Mouse (Mus musculus) limb, embryonic 12.5 days (tissue): ENCODE results near the gene Meiob. TPM values are rescaled to one million over a fixed set of nuclear protein-coding genes. Genes with fewer than 3 reads are reported as not detected.

ENCODE experiments used
- ATAC-seq: fragments of 200-750 bp; cut with Nextera tagmentation; 2 replicates; pipeline ENCODE4 v1.8.0; 2017; ENCODE audit warnings: low read depth, moderate TSS enrichment; ENCODE audit not compliant: insufficient number of reproducible peaks, insufficient read depth, low FRiP score, low TSS enrichment
- H3K27ac ChIP-seq: fragments of 300-500 bp; sonication (generic); 2 replicates; pipeline ENCODE4 v1.5.1; 2016; ENCODE audit warnings: mild to moderate bottlenecking, moderate library complexity
- H3K27me3 ChIP-seq: fragments of 300-500 bp; sonication (generic); 2 replicates; pipeline ENCODE4 v1.6.1; 2016; ENCODE audit warnings: mild to moderate bottlenecking, moderate library complexity
- H3K36me3 ChIP-seq: fragments of 300-500 bp; sonication (generic); 2 replicates; pipeline ENCODE4 v1.6.1; 2016; ENCODE audit warnings: mild to moderate bottlenecking, moderate library complexity
- H3K4me1 ChIP-seq: fragments of 300-500 bp; sonication (generic); replicated peaks from 2 replicates; pipeline ENCODE4 v1.6.1; 2016
- H3K4me2 ChIP-seq: fragments of 300-500 bp; sonication (generic); 2 replicates; pipeline ENCODE4 v1.6.1; 2016; ENCODE audit warnings: mild to moderate bottlenecking, moderate library complexity
- H3K4me3 ChIP-seq: fragments of 300-500 bp; sonication (generic); replicated peaks from 2 replicates; pipeline ENCODE4 v1.5.1; 2016; ENCODE audit warnings: mild to moderate bottlenecking
- H3K9ac ChIP-seq: fragments of 300-500 bp; sonication (generic); replicated peaks from 2 replicates; pipeline ENCODE4 v1.6.1; 2016; ENCODE audit warnings: mild to moderate bottlenecking, moderate library complexity
- H3K9me3 ChIP-seq: fragments of 300-500 bp; sonication (generic); 2 replicates; pipeline ENCODE4 v1.6.1; 2016; ENCODE audit warnings: mild to moderate bottlenecking, moderate library complexity
- WGBS: fragments of 180-500 bp; shearing (Covaris S2); methylation state at CpG from one replicate; pipeline ENCODE4 v1.1.7; 2016; 5-methylcytosine and 5-hydroxymethylcytosine counted together
- polyA plus RNA-seq: library from polyadenylated mRNA; unstranded; fragments of >200 nt; fragmentation: Nextera tagmentation; extraction: Ambion mirVana; gene quantifications from 2 replicates; pipeline ENCODE4 v1.2.1, GENCODE M21; 2016

Gene Meiob
- polyA plus RNA-seq, 1 experiment from 2014 or later: not detected

- H3K4me3 ChIP-seq: no peak overlapping the region
- no peaks in the 10 kb centered on the region for H3K9me3 ChIP-seq
- peaks cover 7% of the 10 kb centered on the region for H3K4me1 ChIP-seq
- no peaks in the 10 kb centered on the region for H3K36me3 ChIP-seq
- H3K9ac ChIP-seq: no peak overlapping the region
- H3K27ac ChIP-seq: no peak overlapping the region
- no peaks in the 10 kb centered on the region; the same call in 1 of the 2 replicates for H3K27me3 ChIP-seq
- no peak overlapping the region for H3K4me2 ChIP-seq
- 85% methylated on average over 8 of the region's 8 CpGs for WGBS
- ATAC-seq: no peak
Measured at GRCm38 (mm10) chr17:24874989-24875388, 70.9 kb downstream of the Meiob start.

DNA sequence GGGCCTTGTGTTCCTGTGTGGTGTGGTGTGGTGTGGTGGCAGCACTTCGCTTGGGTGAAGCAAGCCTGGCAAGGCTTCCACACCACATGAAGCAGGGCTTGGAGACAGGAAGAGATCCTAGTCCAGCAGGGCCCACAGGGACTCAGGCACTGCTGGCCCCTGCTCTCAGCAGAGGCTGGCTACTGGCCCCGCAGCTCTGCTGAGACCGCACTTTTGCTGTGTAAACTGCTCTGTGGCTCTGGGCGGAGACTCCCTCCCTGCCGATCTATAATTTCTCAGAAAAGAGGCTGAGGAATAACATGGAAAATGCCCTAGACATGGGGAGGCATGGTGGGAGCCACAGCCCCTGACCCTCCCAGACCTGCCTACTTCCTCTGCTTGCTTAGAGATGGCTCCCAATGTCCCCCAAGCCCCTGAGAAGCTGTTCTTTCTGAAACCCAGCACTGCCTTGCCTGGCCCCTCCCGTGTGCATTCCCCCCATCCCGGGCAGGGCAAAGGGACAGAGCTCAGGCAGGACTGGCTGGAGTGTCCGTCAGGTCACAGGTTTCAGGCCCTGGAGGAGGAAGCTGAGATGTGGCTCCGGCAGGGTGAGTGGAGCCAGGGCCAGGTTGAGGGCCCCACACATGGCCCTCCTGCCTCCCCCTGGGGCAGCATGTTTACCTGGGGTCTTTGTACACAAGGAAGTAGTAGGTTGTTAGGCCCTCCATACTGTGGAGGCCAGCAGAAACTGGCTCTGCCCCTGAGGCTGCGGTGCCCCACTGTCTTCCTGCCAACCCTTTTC is 73.4 kb downstream of the Meiob start:
- Histone ChIP-seq H3K27ac (no peak overlapping the region), H3K9ac (peak overlapping the region; percentile 42), H3K36me3 (peaks cover 2% of the 10 kb centered on the region), H3K4me3 (no peak overlapping the region), H3K27me3 (no peaks in the 10 kb centered on the region; the same call in 1 of the 2 replicates), H3K9me3 (no peaks in the 10 kb centered on the region), H3K4me1 (peaks cover 7% of the 10 kb centered on the region), H3K4me2 (no peak overlapping the region)
- WGBS: 56% methylated on average over 10 of the region's 10 CpGs
- no peak for ATAC-seq

GRCm38 (mm10) chr17:24878117-24878397 is 74.0 kb downstream of the Meiob start:
- Histone ChIP-seq H3K4me1 (peaks cover 7% of the 10 kb centered on the region), H3K4me2 (no peak overlapping the region), H3K9ac (peak overlapping the region; percentile 42; the same call in 1 of the 2 replicates), H3K27ac (no peak overlapping the region), H3K9me3 (no peaks in the 10 kb centered on the region), H3K4me3 (no peak overlapping the region), H3K36me3 (peaks cover 8% of the 10 kb centered on the region), H3K27me3 (no peaks in the 10 kb centered on the region; the same call in 1 of the 2 replicates)
- WGBS: 25% methylated on average over 5 of the region's 5 CpGs
- ATAC-seq: no peak

DNA sequence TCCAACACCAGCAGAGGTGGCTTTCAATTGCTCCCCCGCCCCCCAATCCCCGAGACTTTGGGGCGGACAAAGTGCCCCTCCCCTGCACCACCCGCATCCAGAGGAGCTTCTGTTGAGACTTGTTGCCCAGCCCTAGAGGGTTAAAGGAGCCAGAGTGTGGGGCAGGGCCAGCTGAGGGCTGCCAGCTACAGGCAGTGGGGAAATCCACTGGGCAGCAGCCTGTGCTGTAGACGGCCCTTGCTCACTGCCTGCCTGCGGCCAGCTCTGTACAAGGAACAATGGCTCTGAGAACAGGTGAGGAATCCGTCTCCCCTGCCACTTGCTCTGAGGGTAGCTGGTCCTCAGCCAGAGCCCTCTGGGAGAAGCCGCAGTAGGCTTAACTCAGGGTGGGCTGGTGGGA is 74.4 kb downstream of the Meiob start:
- ATAC-seq: no peak
- H3K9me3 ChIP-seq: no peaks in the 10 kb centered on the region
- peaks cover 7% of the 10 kb centered on the region for H3K4me1 ChIP-seq
- H3K36me3 ChIP-seq: peaks cover 12% of the 10 kb centered on the region
- no peak overlapping the region for H3K4me3 ChIP-seq
- H3K9ac ChIP-seq: no peak overlapping the region; the same call in 1 of the 2 replicates
- no peaks in the 10 kb centered on the region; the same call in 1 of the 2 replicates for H3K27me3 ChIP-seq
- H3K4me2 ChIP-seq: no peak overlapping the region
- WGBS: 77% methylated on average over 8 of the region's 8 CpGs
- no peak overlapping the region for H3K27ac ChIP-seq

DNA sequence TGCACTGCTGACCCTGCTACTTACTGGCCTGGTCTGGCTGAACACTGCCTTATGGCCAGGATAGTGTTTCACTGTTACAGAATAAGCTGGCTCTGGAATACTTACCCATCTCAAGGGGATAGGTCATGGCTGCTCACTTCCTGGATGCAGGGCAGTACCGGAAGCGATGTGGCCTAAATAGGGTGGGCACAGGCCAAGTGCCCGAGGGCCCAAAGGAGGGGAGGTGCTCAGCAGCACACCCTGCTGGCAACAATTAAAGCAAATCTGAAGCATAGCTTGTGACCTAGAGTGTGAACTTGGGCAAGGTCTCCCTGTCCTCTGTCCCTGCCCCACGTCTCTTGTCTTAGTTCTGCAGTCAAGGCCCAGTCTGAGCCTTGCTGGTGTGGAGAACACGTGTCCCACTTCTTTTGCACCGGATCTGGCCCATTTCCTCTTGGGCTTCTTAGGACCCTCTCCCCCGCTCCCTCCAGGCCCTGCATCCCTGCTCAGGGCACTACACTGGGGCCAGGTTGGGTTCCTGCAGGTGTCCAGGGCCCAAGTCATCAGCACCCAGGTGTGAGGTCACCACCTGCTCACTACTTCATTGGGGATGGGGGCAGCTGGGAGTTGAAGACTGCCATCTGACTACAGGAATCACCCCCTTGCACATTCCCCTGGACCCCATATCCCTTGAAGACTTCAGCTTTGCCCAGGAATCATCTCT is 77.8 kb downstream of the Meiob start:
- Histone ChIP-seq H3K27me3 (no peaks in the 10 kb centered on the region; the same call in 1 of the 2 replicates), H3K9ac (no peak overlapping the region), H3K9me3 (no peaks in the 10 kb centered on the region), H3K4me1 (peaks cover 14% of the 10 kb centered on the region), H3K36me3 (peaks cover 18% of the 10 kb centered on the region), H3K4me2 (no peak overlapping the region), H3K27ac (peak overlapping the region; percentile 20; the same call in 1 of the 2 replicates), H3K4me3 (no peak overlapping the region)
- no peak for ATAC-seq
- WGBS: 51% methylated on average over 7 of the region's 7 CpGs

DNA sequence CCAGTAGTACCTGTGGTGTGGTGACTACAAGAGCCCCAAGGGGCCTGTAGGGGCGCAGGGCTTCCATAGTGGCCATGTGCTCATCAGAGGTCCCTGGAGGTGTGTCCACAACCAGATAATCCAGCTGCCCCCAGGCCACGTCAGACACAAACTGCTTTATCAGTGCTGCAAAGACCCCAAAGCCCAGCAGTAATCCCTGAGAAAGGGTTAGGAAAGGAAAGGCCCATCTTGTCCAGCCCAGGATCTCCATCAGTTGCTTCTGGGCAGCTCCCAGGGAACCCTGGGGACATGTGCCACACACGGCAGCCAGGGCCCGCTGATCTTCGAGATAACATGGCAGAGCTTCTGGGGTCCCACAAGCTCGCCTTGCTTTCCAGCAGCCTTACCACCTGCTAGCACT is 80.3 kb downstream of the Meiob start:
- H3K27ac ChIP-seq: no peak overlapping the region
- peaks cover 22% of the 10 kb centered on the region for H3K4me1 ChIP-seq
- ATAC-seq: no peak
- 92% methylated on average over 6 of the region's 6 CpGs for WGBS
- no peaks in the 10 kb centered on the region for H3K27me3 ChIP-seq
- H3K36me3 ChIP-seq: peaks cover 25% of the 10 kb centered on the region
- no peaks in the 10 kb centered on the region for H3K9me3 ChIP-seq
- no peak overlapping the region for H3K4me3 ChIP-seq
- H3K9ac ChIP-seq: no peak overlapping the region
- H3K4me2 ChIP-seq: no peak overlapping the region

DNA sequence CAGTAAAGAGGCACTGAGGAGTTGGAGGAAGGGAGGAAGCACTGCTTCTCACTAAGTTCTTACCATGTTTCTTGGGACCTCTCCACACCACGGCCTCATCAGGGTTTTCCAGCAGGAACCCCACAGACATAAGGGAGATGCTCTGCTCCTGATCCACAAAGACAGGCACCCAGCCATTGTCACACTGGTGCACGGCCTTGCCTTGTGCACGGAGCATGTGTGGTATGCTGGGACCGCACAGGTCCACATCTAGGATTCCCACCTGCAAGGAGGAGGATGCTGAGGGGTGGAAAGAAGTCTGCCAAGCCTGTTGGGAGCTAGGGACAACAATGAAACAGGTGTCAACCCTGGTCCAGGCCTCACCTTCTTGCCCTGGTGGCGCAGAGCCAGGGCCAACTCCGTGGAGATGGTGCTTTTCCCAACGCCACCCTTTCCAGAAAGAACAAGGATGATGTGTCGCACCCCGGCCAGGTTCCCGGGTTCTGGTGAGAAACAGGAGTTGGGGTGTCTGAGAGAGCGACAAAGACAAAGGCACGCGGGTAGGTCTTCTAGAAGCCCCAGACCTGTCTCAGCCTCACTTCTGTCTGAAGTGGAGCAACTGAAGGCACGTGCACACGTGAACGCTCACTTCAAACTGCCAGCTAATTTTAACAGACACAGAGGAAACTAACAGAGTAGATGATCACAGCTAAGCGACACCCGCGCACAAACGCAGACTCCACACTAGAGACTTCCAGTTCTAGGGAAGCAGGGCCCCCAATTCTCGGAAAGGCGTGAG is 81.5 kb downstream of the Meiob start:
- Histone ChIP-seq H3K9me3 (no peaks in the 10 kb centered on the region), H3K4me2 (peak overlapping the region; percentile 93), H3K4me1 (peaks cover 22% of the 10 kb centered on the region), H3K27me3 (no peaks in the 10 kb centered on the region), H3K9ac (peak overlapping the region; percentile 63), H3K4me3 (peak overlapping the region; percentile 88), H3K27ac (no peak overlapping the region), H3K36me3 (peaks cover 31% of the 10 kb centered on the region)
- ATAC-seq: no peak
- 25% methylated on average over 22 of the region's 22 CpGs for WGBS

DNA sequence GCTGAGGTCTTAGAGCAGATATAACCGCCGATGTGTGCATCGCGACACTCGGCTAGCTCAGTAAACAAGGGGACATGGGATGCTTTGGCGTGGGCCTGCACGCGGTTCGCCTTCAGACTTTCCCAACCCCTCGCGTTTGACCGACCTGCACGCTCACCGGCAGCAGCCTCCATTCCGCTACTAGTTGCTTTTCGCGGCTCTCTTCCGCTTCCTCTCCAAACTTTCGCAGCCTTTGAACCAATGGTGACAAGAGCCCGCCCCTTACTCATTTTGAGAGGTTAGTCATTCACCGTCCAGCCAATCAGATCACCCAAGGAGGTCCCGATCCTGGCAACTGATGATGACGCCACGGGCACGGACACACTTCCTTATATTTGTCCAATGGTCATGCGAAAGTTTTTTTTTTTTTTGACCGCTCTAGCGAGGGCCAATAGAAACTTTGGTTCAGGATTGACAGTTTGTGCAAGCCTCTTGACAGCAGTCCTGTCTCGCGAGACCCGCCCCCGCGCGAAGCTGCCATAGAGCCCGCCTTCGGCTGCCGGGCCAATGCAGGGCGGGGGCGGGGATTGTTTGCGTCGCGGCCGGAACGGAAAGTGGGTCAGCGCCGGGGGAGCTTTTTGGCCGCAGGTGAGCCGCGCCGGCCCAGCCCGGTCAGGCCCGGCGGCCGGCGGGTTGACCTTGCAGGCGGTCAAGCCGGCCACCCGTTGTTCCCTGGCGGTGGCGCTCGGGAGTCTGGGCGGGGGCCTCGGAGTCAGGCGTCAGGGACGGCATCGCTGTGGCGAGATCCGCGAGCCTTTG is 82.2 kb downstream of the Meiob start, which contains the start of the genes Nubp2 and Spsb3:
Gene Nubp2 (minus strand): TSS at position 216 of the 798 bp plus-strand sequence.
Gene Spsb3 (plus strand): TSS at position 510 of the 798 bp plus-strand sequence.
- Histone ChIP-seq H3K27me3 (no peaks in the 10 kb centered on the region), H3K4me2 (peak within 1 kb of the TSS; percentile 93), H3K9me3 (no peaks in the 10 kb centered on the region), H3K4me3 (peak within 1 kb of the TSS; percentile 88), H3K36me3 (peaks cover 39% of the 10 kb centered on the region), H3K9ac (peak within 1 kb of the TSS; percentile 81), H3K27ac (peak within 1 kb of the TSS; percentile 59; the same call in 1 of the 2 replicates), H3K4me1 (peaks cover 22% of the 10 kb centered on the region)
- peak; percentile 95 for ATAC-seq
- under 1% methylated on average over 69 of the region's 69 CpGs for WGBS

DNA sequence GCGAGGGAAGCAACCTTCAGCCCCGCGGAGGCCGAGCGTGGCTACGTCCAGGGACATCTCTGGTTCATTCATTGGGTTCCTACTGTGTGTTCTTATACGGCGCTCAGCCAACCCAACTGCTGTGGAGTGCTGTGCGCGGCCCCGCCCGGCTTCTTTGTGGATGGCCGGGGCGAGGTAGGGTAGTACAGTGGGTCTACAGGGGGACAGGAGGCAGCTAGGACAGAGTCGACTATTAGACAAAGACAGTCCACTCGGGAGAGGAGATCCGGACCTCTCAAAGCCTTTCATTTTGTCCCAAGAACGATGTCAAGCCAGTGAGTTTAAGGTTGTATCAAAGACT is 82.8 kb downstream of the Meiob start:
- H3K36me3 ChIP-seq: peaks cover 45% of the 10 kb centered on the region
- WGBS: 2% methylated on average over 18 of the region's 18 CpGs
- peak overlapping the region; percentile 88 for H3K4me3 ChIP-seq
- no peaks in the 10 kb centered on the region for H3K27me3 ChIP-seq
- H3K9me3 ChIP-seq: no peaks in the 10 kb centered on the region
- peak overlapping the region; percentile 59; the same call in 1 of the 2 replicates for H3K27ac ChIP-seq
- ATAC-seq: peak; percentile 4; the same call in 1 of the 2 replicates
- peak overlapping the region; percentile 81 for H3K9ac ChIP-seq
- H3K4me2 ChIP-seq: peak overlapping the region; percentile 93
- peaks cover 22% of the 10 kb centered on the region for H3K4me1 ChIP-seq

- Histone ChIP-seq H3K4me3 (peak overlapping the region; percentile 88), H3K4me1 (peaks cover 22% of the 10 kb centered on the region), H3K36me3 (peaks cover 49% of the 10 kb centered on the region), H3K4me2 (peak overlapping the region; percentile 93), H3K27ac (0 out of 2 replicates have a peak overlapping the region, but pooled peaks have one; percentile 59), H3K27me3 (no peaks in the 10 kb centered on the region), H3K9ac (peak overlapping the region; percentile 81), H3K9me3 (no peaks in the 10 kb centered on the region)
- ATAC-seq: no peak
- WGBS: 65% methylated on average over 18 of the region's 18 CpGs
Measured at GRCm38 (mm10) chr17:24887291-24888080, 83.4 kb downstream of the Meiob start.
